Mouse (Mus musculus): ENCODE results near the gene Pomp.

The Pomp gene

DNA sequence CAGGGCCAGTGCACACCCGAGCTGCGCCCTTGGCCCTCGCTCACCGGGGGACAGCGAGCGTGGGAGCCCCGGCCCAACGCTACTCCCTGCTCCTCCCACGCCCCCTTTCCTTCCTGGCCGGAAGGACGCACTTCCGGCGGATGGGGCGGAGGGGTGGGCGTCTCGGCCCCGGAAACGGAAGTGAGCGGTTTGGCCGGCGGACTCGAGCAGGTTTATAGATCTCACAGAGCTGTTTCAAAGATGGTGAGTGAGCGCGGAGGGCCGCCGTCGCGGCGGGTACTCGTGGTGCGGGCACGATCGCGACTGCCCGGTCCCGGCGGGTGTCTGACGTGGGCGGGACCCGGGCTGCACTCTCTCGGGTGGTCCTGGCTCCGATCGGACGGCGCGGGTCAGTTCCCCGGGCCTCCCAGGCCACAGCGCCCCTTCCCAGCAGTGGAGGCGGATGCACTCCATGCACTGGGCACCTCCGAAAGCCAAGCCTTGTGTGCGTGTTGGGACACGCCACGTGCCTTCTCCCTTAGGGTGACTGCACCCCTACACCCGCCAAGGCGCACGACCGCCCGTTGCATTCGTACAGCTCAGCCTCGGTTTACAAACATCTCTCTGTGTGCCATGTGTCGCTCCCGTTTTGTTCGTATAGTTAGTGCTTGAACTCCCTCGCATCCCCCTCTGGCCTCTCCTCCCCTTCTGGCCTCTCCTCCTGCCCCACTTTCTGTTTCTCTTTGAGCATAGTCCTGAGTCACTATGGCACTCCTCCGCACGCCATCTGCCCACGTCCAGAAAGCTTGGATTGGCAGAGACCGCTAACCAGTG is at the start of gene Pomp:
TSS of gene Pomp (plus strand) at position 13 of the 813 bp plus-strand sequence.
- peak; percentile 87 to 90 for DNase-seq

DNA sequence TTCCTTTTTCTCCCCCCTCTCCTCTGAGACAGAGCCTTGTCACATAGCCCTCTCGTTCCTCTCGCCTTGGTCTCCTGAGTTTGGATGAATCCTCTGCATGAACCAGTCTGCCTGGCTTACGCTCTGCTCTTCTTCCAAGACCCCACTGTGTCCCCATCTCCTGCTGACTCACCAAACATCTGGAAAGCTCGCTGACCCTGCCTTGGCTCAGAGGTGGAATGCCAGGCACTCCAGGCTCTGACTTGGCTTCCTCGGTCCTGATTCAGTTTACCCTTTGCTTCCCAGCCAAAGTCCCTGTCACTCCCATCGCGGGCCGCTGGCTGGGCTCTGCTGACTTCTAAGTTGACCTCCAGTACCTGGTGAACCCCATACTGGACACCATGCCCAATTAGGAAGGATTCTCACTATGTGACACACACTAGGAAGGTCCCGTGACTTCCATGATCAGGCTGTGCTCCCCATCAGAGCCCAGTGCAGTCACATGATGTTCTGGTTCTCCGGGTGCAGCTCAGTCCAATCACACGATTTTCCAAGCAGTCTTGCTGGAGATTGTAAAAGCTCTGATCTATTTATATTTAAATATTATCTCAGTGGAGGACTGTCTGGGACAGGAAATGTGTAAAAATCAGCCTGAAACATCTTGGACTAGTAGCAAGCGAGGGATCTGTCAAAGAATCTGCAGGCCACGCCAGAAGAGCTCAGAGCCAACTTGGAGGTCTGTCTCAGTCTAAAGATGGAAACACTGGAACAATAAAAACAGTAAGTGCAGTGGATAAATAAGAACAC is 47.8 kb upstream of the Pomp start:
- peak in 1 of 2 experiments; percentile 38 for DNase-seq

DNA sequence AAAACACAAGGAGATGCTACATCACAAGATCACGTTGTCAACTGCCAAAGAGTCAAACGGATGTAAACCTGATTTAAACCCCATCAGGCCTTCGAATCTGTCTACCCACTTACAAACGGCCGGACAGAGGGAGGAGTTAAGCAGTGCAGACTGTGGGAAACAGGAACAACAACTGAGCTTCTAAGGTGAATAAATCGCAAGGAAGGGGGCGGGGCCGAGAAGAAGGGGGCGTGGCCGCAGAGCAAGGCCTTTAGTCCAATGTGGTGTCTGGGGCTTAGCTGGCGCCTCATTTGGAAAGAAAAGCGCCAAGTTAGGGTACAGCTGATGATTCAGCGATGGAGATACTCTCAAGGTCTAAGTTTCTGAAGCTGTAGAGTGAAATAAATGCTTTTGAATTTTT is 45.3 kb upstream of the Pomp start:
- no peak for DNase-seq

DNA sequence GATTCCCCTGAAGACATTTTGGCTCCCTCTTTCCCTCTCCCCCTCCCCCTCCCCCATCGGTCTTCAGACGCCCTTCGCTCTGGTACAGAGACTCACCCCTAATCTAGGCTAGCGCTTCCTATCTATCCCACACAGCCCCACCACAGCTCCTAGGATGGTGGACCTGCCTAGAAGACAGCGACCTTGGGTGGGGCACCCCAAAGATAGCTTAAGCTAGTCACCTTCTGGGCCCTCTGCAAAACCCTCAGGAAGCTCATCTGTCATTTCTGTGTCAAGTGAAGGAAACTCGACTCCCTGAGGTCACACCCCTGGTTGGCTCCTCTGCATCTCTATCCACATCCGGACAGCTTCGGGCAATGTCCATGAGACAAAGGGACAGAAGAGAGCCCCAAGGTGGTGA is 44.7 kb upstream of the Pomp start:
- DNase-seq = peak; percentile 29 to 58

DNA sequence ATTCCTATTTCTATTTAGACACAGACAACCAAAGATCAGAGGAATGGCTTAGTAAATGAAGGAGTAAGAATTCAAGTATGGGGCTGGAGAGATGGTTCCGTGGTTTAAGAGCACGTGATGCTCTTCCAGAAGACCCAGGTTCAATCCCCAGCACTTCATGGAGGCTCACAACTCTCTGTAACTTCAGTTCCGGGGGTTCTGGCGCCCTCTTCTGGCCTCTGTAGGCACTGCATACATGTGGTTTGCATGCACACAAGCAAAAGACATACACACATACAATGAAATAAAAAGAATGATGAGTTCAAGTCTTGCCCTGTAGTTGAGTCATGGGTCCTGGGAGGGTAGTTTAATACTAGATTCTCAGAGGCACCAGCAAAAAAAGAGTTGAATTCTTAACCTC is 43.8 kb upstream of the Pomp start:
- DNase-seq = no peak

DNA sequence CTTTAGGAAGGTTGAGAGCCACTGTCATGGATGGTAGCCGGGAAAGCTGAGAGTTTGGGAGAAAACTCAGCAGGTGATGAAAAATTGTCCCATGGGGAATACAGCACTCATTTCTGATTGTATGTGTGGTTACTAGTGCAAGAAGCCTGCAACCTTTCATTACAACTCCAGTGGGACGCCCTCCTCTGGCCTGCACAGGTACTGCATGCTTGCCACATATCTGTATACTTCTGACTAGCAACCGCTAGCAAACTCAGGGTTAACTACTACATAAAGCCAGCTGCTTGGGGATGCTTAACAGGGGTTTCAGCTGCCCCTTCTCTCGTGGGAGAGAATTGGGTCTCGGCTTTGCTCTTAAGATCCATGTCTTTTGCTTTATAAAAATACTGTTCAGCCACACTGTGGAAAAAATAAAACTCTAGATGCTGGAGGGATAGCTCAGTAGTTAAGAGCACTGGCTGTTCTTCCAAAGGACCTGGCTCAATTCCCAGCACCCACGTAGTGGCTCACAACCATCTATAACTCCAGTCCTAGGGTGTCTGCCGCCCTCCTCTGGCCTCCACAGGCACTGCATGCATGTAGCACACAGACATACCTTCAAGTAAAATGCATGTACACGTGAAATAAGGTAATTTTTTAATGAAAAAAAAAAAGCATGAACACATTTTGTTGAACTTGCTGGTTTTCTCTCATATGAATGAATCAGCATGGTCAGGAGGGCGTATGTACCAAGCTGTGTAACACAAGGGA is 42.3 kb upstream of the Pomp start:
- DNase-seq = no peak

DNA sequence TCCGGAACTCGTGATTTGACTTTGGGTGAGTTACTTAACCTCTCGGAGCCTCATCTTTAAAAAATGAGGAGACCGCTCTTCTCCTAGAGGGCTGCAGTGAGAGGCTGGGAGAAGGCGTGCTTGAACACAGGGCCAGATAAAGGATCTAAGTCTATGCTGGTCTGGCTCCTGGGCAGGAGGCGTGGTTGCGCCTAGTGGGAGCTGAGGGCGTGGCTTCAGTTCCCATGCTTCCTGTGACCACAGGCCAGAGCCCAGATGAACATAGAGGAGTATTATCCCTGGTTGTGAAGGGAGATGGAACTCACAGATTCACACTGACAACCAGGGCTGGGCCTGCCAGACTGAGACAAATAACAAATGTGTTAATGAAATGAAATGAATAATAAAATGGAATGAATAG is 41.4 kb upstream of the Pomp start:
- no peak for DNase-seq

DNA sequence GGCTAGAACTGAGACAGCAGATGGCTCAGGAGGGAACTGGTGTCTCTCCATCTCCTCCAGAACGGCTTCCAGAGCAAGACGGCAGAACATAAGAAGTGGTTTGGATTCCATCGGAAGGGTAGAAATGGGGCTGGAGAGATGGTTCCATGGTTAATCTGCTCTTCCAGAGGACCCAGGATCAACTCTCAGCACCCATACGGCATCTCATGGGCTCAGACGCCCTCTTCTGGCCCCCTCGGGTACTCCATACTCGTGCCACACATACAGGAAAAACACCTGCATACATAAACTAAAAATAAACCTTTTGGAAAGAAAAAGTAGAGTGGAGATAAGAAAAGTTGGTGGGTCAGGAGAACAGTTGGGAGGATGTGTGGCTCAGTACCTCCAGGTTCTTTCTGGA is 40.4 kb upstream of the Pomp start:
- no peak for DNase-seq

DNA sequence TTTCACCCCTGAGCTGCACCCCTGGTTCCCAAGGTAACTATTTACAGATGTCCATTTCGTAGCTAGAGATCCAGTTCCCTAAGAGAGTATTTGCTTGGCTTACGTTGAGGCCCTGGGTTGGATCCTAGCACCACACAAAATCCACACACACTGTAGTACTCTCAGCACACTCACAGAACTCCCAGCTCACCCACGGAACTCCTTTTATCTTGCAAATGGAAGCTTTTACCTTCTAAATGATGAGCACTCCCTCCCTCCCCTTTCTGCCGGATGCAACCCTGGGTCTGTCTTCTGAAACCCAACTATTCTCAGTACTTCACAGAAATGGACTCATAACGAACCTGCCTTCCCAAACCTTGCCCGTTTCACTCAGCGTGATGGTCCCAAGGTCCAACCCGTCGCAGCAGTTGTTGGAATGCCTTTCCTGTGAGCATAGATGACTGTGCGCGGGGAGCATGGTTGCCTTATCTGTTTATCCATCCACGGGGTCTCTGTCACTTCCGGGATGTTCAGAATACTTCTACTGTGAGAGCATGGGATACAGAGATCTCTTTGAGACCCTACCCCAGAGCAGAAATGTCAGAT is 36.1 kb upstream of the Pomp start:
- no peak for DNase-seq

DNA sequence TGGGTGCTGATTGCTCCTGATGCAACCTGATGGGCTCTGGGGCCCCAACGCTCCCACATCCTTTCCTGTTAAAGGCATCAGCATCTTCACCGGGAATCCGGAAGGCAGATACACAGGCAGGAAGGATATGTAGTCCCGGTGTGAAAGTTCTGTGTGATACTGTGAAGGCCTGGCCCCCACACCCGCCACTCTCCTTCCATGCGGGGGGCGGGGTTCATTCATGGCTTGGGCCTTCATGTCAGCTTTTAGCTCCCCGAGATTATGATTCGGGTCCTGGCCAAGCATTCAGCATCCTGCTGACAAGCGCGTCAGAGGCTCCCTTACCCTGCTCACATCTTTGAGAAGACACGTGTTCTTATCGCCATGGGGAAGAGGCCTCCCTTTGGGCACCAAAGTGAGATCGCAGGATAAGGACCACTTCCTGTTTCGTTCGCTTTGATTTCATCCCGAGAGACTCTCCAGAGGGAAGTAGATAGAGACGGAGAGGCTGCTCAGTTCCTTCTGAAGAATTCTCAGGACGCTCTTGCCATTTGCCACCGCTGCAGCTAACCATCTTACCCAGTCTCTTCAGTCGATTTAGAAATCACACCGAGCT is 34.8 kb upstream of the Pomp start:
- peak; percentile 9 to 18 for DNase-seq

DNA sequence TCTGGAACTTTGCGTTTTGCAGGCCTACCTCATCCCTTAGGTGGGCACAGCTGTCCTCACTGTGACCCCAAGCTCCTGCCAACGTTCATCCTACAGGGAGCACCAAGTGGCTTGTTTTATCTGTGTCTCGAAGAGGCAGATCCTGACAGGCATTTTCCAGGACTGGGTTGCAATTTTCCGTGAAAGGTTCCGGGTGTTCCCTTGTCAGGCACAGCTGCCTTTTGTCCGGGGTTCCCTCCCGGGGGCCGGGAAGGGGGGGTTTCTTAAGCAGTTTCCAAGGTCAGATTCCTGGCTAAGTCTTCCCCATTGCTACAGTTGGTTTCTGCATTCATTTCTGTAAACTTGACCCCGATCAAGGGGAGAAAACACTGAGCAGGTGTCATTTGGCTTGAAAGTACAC is 34.2 kb upstream of the Pomp start:
- no peak for DNase-seq

DNA sequence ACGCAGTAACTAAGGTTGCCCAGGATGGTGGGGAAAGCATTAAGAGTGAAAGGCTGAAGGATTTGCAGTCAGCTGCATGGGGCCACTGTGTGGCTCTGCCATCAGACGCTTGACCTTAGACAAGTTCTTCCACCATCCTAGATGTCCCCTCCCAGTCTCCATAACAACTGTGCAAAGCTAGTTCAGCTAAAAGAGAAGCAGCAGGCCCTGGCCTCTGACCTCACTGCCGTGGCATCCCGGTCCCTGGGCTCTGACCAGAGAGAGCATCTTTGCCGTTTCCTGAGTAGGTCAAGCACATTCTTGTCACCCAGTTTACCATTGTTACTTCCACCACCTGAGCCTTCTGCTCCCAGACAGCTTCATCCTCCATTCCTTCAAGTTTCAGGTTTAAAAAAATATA is 33.7 kb upstream of the Pomp start:
- DNase-seq = no peak

DNA sequence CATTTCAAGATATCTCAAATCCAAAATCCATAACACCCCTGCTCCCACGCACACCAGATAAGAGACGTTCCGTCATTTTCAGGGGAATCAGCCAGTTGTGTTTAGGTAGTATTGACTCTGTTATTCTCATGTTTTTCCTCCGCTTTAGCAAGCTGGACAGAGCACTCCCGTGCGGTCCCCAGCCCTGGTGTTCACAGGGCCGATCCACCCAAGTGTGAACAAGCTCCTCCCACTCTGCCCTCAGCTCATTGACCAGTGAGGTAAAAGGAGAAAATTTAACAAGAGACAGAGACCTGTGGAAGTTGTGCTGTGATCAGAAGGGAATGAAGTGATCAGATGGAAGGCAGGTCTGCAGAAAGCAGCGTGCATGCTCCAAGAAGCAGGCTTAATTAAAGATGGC is 31.4 kb upstream of the Pomp start:
- DNase-seq = no peak

DNA sequence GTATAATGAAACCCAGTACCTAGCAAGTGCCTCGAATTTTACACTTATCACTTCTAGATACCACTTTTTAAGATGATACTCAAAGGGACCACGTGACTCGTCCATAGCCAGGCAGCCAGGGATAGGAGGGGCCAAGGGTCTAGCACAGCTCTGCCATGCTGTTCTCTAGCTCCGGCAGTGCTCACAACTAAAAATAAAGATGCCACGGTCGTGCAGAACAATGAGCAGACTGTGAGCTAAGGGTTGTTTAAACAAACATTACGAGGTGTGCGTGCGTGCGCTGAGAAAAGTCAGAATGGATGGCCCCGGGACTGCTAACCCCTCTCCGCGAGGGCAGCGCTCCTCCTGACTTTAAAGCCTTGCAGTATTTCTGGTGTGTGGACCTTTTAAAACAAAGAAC is 27.4 kb upstream of the Pomp start:
- DNase-seq = no peak

DNA sequence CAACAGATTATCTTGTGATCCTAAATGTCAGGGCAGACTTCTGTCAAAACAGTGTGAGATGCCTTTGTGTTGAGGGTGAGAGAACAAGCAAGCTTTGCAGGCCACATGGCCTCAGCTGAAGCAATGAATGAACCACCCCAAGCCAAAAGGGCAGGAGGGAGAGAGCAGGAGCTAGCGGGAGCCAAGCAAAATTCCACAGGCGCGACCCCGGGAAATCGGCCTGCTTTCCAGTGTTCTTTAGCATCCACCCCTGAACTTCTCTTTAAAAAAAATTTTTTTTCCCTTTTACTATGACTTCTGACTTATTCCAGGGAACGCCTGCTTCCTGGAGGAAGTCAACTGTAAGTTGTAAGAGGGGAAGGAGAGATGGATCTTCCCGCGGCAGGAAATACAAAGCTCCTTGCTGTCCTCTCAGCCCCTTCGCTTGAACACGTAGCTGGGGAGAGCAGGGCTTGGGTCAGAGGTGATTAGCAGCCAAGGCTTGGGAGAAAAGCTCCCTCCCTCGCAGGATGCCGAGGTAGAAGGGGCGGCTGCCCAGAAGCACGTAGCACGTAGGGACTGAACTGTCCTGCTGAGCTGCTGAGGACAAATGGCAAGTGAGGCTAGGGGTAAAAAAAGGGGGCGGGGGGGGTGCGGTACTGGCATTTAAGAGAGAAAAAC is 25.3 kb upstream of the Pomp start:
- peak in 1 of 2 experiments; percentile 23 for DNase-seq

DNA sequence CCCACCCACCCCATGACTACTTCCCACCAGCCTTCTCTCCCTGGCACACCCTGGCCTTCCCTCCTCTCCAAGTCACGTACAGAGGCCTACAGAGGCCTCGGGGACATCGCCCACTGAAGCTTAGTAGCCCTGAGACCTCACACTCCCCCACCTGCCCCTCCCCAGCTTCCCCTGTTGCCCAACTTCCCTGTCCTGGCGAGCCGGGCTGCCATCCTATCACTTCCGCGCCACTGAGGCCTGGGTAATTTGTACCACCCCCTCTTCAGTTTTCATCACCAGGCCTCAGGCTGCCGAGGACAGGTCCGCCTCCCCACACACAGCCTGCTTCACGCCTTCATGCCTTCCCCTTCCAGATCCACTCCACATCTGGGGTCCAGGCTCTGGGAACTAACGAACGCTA is 20.8 kb upstream of the Pomp start:
- no peak for DNase-seq

DNA sequence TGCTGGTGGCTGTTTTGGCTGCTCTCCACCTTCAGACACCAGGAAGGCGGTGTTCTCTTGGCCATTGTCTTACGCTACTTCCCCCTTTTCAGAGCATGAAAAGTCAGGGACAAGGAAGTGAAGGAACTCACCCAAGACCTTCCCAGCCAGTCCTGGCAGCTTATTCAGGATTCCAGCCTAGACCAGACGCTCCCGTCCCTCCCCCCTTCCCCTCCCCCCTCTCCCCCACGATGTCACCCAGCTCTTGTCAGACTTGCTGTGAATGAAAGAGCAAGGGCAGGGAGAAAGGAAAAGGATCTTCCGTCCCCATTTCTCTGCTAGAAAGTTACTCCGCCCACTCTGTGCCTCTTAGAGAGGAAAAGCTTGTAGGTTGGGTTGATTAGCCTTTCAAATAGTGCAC is 16.9 kb upstream of the Pomp start:
- DNase-seq = no peak

DNA sequence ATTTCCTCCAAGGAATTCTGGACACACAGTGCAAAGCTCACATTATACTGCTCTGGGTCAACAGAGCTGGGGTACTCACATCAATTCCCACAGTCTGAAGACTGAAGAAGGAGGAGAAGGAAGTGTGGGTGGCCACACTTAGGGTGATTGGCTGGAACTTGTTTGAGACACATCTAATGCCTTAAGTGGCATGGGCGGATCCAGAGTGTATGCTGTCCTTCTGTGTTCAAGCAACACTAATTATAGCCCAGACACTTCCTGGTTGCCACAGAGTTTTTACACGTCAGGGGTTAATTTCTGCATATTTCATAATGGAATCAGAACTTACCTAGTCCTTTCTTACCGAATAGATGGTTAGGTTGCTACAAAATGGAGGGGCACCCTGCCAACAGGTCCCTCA is 14.9 kb upstream of the Pomp start:
- no peak for DNase-seq

DNA sequence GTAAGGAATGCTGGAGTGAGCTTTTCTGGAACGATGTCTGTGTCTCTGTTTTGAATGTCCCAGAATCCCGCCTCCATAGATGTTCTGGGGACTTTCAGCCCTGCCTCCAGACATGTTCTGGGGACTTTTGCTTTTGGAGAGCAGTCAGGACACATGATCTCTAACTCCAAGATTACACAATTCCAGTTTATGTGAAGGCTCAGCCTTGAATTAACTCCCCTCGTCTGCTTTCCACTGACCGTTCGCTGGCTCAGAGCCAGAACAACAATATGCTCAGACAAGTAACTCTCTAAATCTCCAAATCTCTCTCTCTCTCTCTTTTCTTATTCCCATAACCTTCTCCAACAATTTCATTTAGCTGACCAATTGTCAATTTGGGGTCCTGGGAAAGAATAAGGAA is 12.9 kb upstream of the Pomp start:
- no peak for DNase-seq

DNA sequence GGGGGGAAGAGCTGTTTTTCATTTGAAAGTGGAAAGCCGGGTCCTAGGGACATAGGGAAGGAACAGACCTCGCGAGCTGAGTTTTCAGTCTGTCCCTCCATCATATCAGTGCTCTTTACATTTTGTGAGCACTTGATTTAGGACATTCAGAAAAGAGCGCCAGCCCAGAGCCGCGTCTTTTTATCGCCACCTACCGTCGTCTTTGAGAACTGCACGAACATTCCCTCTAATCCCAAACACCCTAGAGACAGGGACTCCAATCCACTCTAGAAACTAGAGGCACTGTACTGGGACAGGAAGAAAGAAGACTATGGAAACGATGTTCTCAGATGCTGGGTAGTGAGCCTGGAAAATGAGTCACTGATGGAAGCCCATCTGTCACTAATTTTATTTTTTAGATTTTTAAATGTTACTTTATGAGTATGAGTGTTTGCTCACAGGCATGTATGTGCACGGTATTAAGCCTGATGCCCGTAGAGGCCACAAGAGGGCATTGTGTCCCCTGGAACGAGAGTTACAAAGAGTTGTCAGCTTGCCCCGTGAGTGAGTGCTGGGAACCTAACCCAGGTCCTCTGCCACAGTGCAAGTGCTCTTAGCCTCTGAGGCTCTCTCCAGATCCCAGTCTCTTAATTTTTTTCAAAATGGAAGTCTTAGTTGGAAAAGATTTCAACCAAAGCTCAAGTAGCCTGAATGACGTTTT is 11.9 kb upstream of the Pomp start:
- peak in 1 of 2 experiments; percentile 73 for DNase-seq

DNA sequence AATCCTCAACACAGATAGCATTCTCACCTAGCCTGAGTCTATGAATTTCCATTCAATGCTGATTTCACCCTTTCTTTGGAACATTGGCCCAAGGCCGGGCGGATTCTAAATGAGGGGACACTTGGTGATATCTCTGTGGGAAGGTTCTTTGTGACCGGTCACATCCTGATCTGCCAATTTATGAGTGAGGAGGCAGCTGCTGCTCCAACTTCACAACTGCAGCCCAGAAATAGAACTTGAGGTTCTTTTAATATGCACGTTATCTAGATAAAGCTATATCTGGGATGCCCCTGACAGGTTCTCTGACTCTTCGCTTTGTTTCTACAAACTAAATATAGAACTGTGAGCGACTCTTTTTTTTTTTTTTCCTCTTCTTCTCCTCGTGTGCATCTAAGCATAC is 10.1 kb upstream of the Pomp start:
- DNase-seq = peak; percentile 20 to 28

DNA sequence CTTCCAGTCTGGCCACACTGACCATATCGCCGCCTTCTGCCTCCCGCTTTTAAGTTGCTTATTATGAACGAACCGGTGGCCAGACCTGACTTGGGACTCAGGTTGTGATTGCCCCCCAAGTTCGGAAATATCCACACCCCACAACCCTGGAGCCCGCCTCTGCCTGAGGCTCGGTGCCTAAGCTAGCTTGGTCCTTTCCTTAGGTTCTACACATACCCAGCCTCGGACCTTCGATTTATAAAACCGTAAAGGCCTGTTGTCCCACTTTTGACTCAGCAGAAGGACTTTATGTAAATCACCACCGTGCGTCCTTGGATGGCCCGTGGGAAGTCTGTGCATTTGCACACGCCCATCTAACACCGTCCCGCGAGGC is 199 bp upstream of the Pomp start:
- DNase-seq = no peak
